Mouse (Mus musculus) cerebellum, adult 11 months (tissue): ENCODE measurements around the gene Snrpa1.
"Not testable (repeated sequence)": the region's sequence is repeated elsewhere in the genome, so short reads cannot be mapped to it uniquely, and the experiment has no call there.

Experiments
- DNase-seq: peaks from one replicate; pipeline ENCODE4 v3.0.0; 2022

Snrpa1 gene

GRCm38 (mm10) chr7:66058703-66059102, at the start of gene Snrpa1:
TSS of gene Snrpa1 (plus strand) at chr7:66059003.
- DNase-seq: no peak

GRCm38 (mm10) chr7:66010518-66010917, 48.3 kb upstream of the Snrpa1 start:
- DNase-seq: no peak

DNA sequence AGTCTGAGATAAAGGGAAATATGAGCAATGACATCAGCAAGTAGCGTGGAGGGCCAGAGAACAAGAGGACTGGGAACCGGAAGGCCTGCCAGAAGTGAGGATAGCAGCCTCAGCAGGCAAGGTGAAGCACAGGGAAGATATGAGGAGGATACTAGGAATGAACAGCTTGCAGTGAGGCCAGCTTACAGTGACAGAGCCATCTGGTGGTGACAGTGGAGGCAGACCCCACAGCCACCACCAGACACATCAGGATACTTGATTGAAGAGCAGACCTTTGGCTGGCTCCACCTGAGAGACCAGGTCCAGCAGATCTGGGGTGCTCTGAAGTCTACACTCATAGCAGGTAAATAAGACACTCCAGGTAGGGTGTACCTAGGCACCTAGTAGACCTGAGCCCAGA, 31.1 kb upstream of the Snrpa1 start:
- no peak for DNase-seq

DNA sequence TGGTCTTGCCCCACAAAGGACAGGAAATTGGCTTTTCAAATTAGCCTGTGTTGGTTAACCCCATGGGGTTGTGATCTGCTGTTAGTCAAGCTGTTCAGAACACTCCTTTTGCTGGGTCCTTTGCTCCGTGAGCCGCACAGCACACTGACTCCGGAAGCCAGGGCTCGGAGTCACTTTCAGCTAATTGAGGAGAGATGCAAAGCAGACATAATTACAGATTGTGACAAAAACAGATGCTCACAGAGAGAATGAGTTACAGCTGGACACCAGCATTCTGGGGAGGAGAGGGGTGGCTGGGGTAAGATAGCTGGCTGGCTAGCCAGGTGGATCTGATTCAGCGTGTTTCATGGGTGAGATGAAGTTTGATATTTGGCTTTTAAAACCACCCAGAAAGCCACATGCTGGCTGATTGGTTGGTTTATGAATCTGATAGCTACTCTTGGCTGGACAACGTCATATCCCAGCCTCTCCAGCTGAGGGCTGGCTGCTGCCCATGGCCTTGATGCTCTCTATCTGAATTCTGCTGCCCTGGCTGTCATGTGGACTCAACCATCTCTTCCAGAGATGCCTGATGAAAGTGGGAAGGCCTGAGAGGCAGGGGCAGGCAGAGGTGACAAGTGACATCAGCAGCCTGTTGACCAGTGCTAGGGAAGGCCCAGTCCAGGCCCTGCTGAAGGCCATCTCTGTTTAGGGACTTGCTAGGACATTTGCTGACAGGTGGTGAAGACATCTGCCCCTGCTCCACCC, 29.9 kb upstream of the Snrpa1 start:
- DNase-seq: no peak

- DNase-seq: no peak
Measured at GRCm38 (mm10) chr7:66036809-66037208, 22.0 kb upstream of the Snrpa1 start.

DNA sequence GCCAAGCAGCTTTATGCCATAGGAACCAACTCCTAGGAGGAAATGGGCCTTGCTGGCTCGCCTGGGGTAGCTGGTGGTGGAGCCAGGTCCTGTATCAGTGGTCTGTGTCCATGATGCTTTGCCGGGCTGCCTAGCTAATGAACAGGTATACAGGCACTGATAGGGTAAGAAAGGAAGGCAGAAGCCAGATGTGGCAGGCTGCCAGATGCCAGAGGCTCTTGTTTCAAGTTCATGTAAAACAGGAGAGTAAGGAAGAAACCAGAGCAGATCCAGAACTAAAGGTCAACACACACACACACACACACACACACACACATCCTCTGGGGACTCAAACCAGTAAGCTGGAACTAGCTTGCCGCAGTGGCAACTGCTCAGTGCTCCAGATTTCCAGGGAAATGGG, 20.5 kb upstream of the Snrpa1 start:
- no peak for DNase-seq

GRCm38 (mm10) chr7:66038730-66039129, 20.1 kb upstream of the Snrpa1 start:
- DNase-seq: peak; percentile 55

DNA sequence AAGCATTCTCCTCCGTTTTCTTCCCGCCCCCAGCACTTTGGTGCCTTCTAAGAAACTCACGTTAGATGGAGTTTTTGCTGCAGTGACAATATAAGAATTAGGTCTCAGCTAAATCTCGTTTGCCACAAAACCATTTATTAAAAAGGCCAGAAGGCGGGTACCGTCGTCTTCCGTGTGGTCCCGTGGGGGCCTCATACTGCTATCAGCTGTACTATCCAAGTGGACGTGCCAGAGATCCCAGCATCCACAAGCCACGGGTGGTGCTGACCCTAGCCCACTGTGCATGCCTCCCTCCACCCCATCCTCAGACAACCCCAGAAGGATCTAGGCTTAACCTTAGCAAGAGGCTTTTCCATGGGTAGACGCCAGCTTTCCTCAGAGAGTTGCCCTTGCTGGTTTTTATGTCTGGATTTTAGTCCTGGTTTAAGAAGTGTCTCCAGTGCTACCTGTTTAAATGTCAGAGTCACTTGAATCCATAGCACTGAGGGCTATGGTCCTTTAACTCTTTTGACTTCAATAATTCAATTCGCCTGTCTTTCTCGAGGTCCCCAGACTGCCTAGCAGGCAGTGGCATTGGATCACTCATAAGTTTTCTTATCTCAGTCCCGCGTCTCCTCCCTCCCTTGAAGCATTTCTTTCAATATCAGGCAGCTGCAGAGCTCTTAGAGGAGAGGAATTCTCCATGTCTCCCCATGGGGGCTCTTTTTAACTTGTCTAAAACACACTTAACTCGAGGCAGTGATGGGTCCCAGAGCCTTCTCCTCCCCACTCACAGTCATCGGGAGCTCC, 18.6 kb upstream of the Snrpa1 start:
- no peak for DNase-seq

- DNase-seq: peak; percentile 65
Measured at GRCm38 (mm10) chr7:66043552-66044459, 15.0 kb upstream of the Snrpa1 start, which contains the start of gene Gm45213. TSS of gene Gm45213 (plus strand) at chr7:66043602.

GRCm38 (mm10) chr7:66044617-66045016, 14.2 kb upstream of the Snrpa1 start:
- DNase-seq: no peak

DNA sequence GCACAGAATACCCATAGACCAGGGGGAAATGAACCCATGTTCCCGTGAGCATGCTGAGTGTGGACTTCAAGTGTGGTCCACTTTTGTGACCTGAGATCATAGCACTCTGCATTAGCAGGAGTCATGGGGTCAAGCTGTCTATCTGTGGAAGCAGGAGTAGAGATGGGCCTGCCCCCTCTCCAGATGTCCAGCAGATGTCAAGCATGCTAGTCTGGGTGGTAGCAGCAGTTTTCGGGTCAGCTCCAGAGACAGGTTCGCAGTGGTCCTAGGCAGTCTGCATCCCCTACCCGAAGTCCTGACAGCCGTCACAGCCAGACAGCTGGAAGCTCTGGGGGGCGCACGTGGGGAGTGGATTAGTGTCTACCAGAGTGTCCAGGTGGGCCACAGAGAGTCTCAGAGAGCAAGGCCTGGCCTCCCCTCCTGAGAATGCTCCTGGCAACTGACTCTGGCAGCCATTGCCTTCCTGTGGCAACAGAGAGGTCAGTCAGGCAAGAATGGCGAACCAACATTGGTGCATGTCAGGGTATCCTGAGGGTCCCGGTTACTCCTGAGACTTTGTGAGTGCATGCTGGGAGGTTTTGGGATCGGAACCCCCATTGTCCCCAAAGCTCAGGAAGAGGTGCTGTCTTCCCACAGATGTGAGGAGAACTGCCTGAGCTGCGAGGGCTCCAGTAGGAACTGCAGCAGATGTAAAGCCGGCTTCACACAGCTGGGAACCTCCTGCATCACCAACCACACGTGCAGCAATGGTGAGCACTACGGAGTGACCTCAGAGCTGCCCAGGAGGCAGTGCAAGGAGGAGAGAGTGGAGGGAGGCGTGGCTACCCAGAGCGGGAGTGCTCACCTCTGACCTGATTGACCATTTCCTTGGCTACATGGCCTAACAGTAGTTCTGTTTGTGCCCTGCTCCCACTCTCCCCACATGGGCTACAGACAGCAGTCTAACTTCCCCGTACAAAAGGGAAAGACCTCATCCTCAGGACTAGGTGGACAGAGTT, 11.6 kb upstream of the Snrpa1 start:
- DNase-seq: no peak

DNA sequence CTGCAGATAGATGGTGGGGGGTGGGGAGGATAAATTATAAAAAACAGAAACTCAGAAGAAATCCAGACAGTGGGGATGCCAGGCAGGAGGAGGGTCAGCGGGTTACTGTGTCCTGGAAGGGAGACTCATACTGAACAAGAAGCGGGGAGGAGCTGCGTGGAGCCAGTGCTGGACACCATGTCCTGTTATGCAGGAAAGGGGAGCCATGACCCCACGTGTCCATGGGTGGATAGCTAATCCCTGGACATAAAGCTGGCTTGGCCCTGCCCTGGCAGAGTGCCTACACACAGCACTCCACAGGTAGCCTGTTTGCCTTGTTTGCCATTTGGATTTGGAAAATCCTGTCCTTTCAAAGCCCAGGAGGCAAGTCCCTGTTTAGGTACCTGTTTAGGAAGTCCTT, 10.8 kb upstream of the Snrpa1 start:
- no peak for DNase-seq

DNA sequence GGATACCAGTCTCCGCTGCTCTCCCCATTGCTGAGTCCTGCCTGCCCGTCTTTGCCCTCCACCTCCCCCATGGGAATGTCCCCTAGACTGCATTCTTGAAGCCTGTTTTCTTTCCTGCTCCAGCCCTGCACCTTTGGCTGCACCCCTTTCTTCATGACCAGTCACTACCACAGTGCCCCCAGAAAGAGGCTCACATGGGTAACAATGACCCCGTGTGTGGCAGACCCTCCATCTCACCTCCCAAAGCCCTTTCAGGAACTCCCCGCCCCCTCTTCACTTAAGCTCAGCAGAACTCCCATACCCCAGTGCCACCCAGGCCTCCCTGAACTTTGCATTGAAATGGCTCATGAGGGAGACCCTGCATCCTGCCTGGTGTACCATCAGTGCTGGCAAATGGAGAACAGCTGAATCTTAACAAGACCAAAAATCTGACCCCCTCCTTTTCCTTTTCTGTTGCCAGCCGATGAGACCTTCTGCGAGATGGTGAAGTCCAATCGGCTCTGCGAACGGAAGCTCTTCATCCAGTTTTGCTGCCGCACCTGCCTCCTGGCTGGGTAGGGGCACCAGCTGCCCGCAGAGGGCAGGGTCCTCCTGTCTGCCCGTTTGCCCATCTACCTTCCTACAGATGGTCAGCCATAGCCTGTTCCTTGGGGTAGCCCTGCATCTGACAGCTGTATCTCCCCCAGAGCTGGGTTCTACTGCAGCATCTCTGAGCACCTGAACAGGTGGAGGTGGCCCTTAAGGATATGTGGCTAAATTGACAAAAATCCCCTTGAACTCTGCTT, 10.2 kb upstream of the Snrpa1 start:
- no peak for DNase-seq

GRCm38 (mm10) chr7:66053946-66054483, 4.8 kb upstream of the Snrpa1 start:
- DNase-seq: no peak

- DNase-seq: not testable (repeated sequence)
Measured at GRCm38 (mm10) chr7:66055356-66055755, 3.4 kb upstream of the Snrpa1 start.

DNA sequence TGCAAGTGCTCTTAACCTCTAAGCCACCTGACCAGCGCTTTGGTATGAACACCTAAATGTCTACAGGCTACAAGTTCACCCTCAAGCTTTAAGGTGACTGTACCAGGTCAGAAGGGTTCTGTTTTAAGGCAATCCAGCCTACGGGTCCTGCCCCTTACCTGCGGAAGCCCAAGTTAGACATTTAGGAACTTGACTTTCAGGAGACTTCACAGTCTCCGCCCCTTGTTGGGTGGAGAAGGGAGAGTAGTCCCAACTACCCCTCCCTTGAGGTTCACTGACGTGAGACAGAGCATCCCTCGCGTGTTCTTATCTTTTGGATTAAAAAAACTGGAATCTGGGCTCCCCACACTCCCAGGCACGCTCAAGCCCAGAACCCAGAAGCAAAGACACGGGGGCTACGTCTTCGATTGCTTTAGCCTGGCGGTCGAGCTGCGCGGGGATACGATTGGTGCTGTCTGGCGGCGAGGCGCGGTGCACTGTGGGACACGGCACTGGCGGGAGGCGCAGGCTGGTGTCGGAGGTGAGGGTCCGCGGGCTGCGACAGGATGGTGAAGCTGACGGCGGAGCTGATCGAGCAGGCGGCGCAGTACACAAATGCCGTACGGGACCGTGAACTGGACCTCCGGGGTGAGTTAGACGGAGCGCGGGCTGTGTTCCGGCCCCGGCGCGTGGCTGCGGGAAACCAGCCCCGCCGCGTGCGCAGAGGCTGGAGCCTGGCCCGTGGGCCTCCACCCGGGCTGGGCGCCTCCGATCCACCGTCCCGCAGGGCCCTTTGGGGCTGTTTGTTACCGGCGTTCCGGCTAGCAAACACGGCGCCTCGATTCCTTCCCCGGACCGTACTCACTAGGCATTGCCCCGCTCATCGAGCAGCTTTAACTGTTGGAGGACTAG, 1.5 kb downstream of the Snrpa1 start:
- DNase-seq: peak; percentile 76

DNA sequence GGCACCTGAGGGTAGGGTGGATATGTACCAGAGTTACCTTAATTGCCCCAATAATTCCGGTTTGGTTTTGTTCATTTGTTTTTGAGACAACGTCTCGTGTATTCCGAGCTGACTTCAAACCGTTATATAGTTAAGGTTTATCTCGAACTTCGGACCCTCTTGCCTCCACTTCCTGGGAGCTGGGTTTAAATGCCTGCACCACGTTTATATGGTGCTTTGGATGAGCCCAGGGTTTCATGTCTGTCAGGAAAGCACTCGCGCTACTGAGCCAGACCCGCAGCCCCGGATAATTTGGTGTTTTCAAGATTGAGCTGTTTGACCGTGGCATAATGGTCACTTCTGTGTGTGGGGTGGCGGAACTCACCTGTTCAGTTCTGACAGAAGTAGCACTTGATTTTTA, 2.3 kb downstream of the Snrpa1 start:
- no peak for DNase-seq

- no peak for DNase-seq
Measured at GRCm38 (mm10) chr7:66076411-66076810, 17.6 kb downstream of the Snrpa1 start.

DNA sequence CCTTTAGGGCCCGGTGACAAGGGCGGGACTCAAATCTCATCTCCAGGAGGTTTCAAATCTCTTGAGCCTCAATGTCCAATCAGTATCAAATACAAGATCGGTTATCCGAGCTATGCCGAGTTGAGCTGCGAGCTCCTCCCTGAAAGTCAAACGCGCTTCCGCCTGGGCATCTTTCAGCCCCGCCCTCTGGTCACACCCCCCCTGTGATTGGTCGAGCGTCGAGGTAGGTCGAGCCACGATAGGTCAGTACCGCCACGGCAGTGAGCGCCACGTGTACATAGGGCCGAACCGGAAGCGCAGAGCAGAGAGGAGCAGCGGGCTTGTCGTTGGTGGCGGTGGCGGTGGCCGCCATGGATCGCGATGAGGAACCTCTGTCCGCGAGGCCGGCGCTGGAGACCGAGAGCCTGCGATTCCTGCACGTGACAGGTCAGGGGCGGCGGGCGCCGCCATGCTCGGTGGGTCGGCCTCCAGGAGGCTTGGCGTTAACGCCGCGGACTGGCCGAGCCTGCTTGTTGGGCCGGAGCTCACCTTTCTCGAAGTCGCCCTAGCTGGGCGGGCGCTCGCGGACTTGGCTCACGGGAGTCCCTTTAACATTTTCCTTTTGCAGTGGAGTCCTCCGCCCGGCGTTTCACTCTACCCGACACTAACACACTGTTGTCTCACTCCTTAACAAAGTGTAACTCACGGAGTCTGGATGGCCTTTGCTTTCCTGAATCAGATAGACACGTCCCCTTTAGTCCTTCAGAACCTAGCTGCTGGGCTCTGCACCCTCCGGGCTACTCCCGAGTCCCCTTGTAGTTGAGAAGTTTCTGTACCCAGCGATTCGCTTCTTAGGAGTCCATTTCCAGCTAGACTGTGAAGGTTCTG, 20.8 kb downstream of the Snrpa1 start, which contains the start of gene Selenos:
Selenos (plus strand) TSS at position 286 of the 867 bp plus-strand sequence.
- peak; percentile 91 for DNase-seq
